ENCODE assay signal across 12 mouse cellular contexts in the genomic region with DNA sequence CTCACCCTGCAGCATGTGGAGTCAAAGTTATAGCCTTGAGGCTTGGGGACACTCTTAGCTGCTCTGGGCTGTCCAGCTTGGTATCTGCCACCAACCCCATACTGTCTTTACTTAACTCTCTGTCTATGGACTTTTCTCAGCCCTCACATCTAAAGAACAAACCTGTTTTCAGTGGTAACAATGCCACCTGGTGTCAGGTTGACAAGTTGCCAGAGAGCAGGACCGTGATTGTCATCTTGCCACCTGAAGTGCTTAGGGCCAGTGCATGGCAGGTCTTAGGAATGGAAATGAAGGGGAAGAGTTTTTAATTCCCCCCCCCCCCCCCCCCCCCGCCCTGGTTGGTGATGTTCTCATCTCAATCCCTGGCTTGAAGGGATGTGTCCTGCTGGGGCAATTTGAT.
DNase-seq lines count a peak whose midpoint lies in the region; ATAC-seq and TF ChIP-seq lines count a peak whose summit lies in the region.
"Had no signal": no experiment of that assay in that cellular context is flagged by ENCODE, and none has a peak within 500 bp of the region (broad histone marks: within the 10 kb centered on the region; RNA-seq: fewer than 3 reads in every experiment).

No protein-coding gene starts in this region.

- DNase-seq in hindbrain, embryonic 11.5 days (ENCODE audit: low spot score), result no peak
- DNase-seq in A20 (ENCODE audit: low read depth, low spot score), result peak; percentile 52
- DNase-seq in brain, embryonic 14.5 days (ENCODE audit: low read depth), result peak; percentile 58
- DNase-seq in midbrain, embryonic 14.5 days, result peak; percentile 68
- DNase-seq in embryo, embryonic 9.5 days (ENCODE audit: extremely low spot score), result no peak
- DNase-seq in ovary, postnatal 36 days (ENCODE audit: low spot score), result no peak
- DNase-seq: adrenal gland, postnatal 36 days; cerebellum, postnatal 25 days; liver had no signal

- 21% methylated on average over 1 of the region's 2 CpGs for WGBS in hindbrain, embryonic 11.5 days
- 20% methylated on average over 1 of the region's 2 CpGs for WGBS in hindbrain, embryonic 12.5 days
- WGBS in midbrain, embryonic 14.5 days, result 12% methylated on average over 2 of the region's 2 CpGs

- H3K4me1 ChIP-seq in hindbrain, embryonic 11.5 days (replicated peaks; ENCODE audit: control insufficient read depth, insufficient read depth, low read length), result no peaks in the 10 kb centered on the region
- peaks cover 1% of the 10 kb centered on the region; the same call in 1 of the 2 replicates for H3K4me1 ChIP-seq in hindbrain, embryonic 12.5 days
- no peaks in the 10 kb centered on the region for H3K4me1 ChIP-seq in midbrain, embryonic 14.5 days (ENCODE audit: control insufficient read depth, insufficient read depth, low read length)

- H3K27ac ChIP-seq in hindbrain, embryonic 11.5 days (ENCODE audit: low read depth, low read length), result no peak overlapping the region
- H3K27ac ChIP-seq in hindbrain, embryonic 12.5 days, result no peak overlapping the region
- no peak overlapping the region for H3K27ac ChIP-seq in midbrain, embryonic 14.5 days (replicated peaks; ENCODE audit: low read depth, low read length)
- H3K27ac ChIP-seq: heart, embryonic 15.5 days had no signal

- no peak overlapping the region for H3K4me3 ChIP-seq in hindbrain, embryonic 11.5 days (ENCODE audit: low read depth, low read length)
- no peak overlapping the region for H3K4me3 ChIP-seq in hindbrain, embryonic 12.5 days
- H3K4me3 ChIP-seq in midbrain, embryonic 14.5 days (replicated peaks; ENCODE audit: low read depth, low read length), result no peak overlapping the region
- H3K4me3 ChIP-seq: heart, embryonic 15.5 days had no signal

- H3K4me2 ChIP-seq in hindbrain, embryonic 11.5 days (replicated peaks; ENCODE audit: low read depth, low read length), result no peak overlapping the region
- H3K4me2 ChIP-seq in hindbrain, embryonic 12.5 days (replicated peaks), result no peak overlapping the region
- H3K4me2 ChIP-seq in midbrain, embryonic 14.5 days (ENCODE audit: low read length), result no peak overlapping the region
- H3K4me2 ChIP-seq: heart, embryonic 15.5 days had no signal

- no peaks in the 10 kb centered on the region for H3K9me3 ChIP-seq in hindbrain, embryonic 11.5 days (ENCODE audit: control insufficient read depth, low read length)
- no peaks in the 10 kb centered on the region for H3K9me3 ChIP-seq in hindbrain, embryonic 12.5 days (replicated peaks)
- H3K9me3 ChIP-seq in midbrain, embryonic 14.5 days (ENCODE audit: control insufficient read depth, low read length), result no peaks in the 10 kb centered on the region
- H3K9me3 ChIP-seq: heart, embryonic 15.5 days had no signal

- no peak overlapping the region for H3K9ac ChIP-seq in hindbrain, embryonic 11.5 days (ENCODE audit: low read depth, low read length)
- H3K9ac ChIP-seq in hindbrain, embryonic 12.5 days, result no peak overlapping the region
- H3K9ac ChIP-seq in midbrain, embryonic 14.5 days (replicated peaks; ENCODE audit: low read length), result no peak overlapping the region
- H3K9ac ChIP-seq: heart, embryonic 15.5 days had no signal

- no peak for TF ChIP-seq POLR2A in brain, embryonic 14.5 days (IDR thresholded peaks at IDR 0.05; ENCODE audit: borderline replicate concordance, extremely low read depth, insufficient read depth, insufficient read length, poor library complexity, severe bottlenecking)

- peak; percentile 22; the same call in 1 of the 2 replicates for ATAC-seq in hindbrain, embryonic 11.5 days (ENCODE audit: low FRiP score)
- ATAC-seq in hindbrain, embryonic 12.5 days (ENCODE audit: low FRiP score), result no peak
- no peak; the same call in 1 of the 2 replicates for ATAC-seq in midbrain, embryonic 14.5 days (ENCODE audit: low FRiP score, low TSS enrichment)

- H3K27me3 ChIP-seq in hindbrain, embryonic 11.5 days (ENCODE audit: control insufficient read depth, insufficient read depth, low read length), result no peaks in the 10 kb centered on the region
- no peaks in the 10 kb centered on the region for H3K27me3 ChIP-seq in hindbrain, embryonic 12.5 days
- no peaks in the 10 kb centered on the region for H3K27me3 ChIP-seq in midbrain, embryonic 14.5 days (ENCODE audit: control insufficient read depth, insufficient read depth, low read length)
- H3K27me3 ChIP-seq: heart, embryonic 15.5 days had no signal

- TF ChIP-seq CTCF in brain, embryonic 14.5 days (IDR thresholded peaks at IDR 0.05; ENCODE audit: borderline replicate concordance, extremely low read depth, insufficient read depth, insufficient read length), result peak; percentile 37; the same call in 1 of the 2 replicates

- H3K36me3 ChIP-seq in hindbrain, embryonic 11.5 days (ENCODE audit: control insufficient read depth, insufficient read depth, low read length), result no peaks in the 10 kb centered on the region
- H3K36me3 ChIP-seq in hindbrain, embryonic 12.5 days, result no peaks in the 10 kb centered on the region
- no peaks in the 10 kb centered on the region for H3K36me3 ChIP-seq in midbrain, embryonic 14.5 days (ENCODE audit: control insufficient read depth, insufficient read depth, low read length)
- H3K36me3 ChIP-seq: G1E; heart, embryonic 15.5 days had no signal

Comparison
In these comparisons a context has a peak if more than half of its experiments do, and no peak if none do; other contexts are left out.
1. DNase-seq: peak in A20 (single experiment), brain, embryonic 14.5 days (single experiment) and midbrain, embryonic 14.5 days (single experiment); none in hindbrain, embryonic 11.5 days (single experiment), embryo, embryonic 9.5 days (single experiment) and ovary, postnatal 36 days (single experiment).